Mouse (Mus musculus): ENCODE measurements around the gene Hnrnpll.

- TF ChIP-seq CTCF (IDR thresholded peaks at IDR 0.05; ENCODE audit: low read depth, low read length) (no peak), POLR2A (IDR thresholded peaks at IDR 0.05; ENCODE audit: extremely low read depth, insufficient read depth, low read length) (no peak)
These were observed 1.0 kb downstream of the Hnrnpll start for GRCm38 (mm10) chr17:80060828-80061782.

Data from liver, adult 2 months (tissue).